Mouse (Mus musculus) G1E (cell line): Measurements from ENCODE around the gene Cpne5. TPM values are rescaled to one million over a fixed set of nuclear protein-coding genes. Genes with fewer than 3 reads are reported as not detected.

Experiments
- ATAC-seq: 2 replicates; pipeline ENCODE4 v1.8.0; 2016; ENCODE audit warnings: mild to moderate bottlenecking; ENCODE audit not compliant: insufficient number of reproducible peaks, poor library complexity, low FRiP score, severe bottlenecking; ENCODE audit errors: extremely low read depth
- DNase-seq: peaks from one replicate; pipeline ENCODE4 v3.0.0; 2012; ENCODE audit warnings: low spot score
- H3K27me3 ChIP-seq: 2 replicates; pipeline ENCODE4 v1.6.1; 2012; ENCODE audit warnings: mild to moderate bottlenecking, low read length, inconsistent platforms; ENCODE audit not compliant: insufficient read depth
- H3K36me3 ChIP-seq: replicated peaks from 2 replicates; pipeline ENCODE3; 2012; ENCODE audit warnings: mild to moderate bottlenecking, inconsistent platforms
- H3K4me1 ChIP-seq: 2 replicates; pipeline ENCODE4 v1.6.1; 2012; ENCODE audit warnings: low read depth, low read length, inconsistent platforms, mixed read lengths; ENCODE audit not compliant: insufficient read depth
- H3K4me3 ChIP-seq: 2 replicates; pipeline ENCODE4 v1.5.1; 2012; ENCODE audit warnings: low read depth, mild to moderate bottlenecking, inconsistent platforms, low read length, moderate library complexity, mixed read lengths
- H3K9me3 ChIP-seq: replicated peaks from 2 replicates; pipeline ENCODE4 v1.6.1; 2012; ENCODE audit warnings: inconsistent platforms
- CTCF ChIP-seq: IDR thresholded peaks from 2 replicates; pipeline ENCODE4 v1.5.1; 2012; ENCODE audit warnings: low read depth, low read length, inconsistent platforms, mixed read lengths
- GATA1 ChIP-seq: IDR thresholded peaks from 2 replicates; pipeline ENCODE4 v1.6.1; 2012; ENCODE audit warnings: borderline replicate concordance, low read length, inconsistent platforms, mixed read lengths
- GATA2 ChIP-seq: IDR thresholded peaks from 2 replicates; pipeline ENCODE4 v1.6.1; 2012; ENCODE audit warnings: low read depth, low read length, inconsistent platforms, borderline replicate concordance
- POLR2AphosphoS5 ChIP-seq: IDR thresholded peaks from 2 replicates; pipeline ENCODE4 v1.6.1; 2012; ENCODE audit warnings: low read depth, low read length, inconsistent platforms; ENCODE audit not compliant: insufficient replicate concordance
- TAL1 ChIP-seq: conservative IDR thresholded peaks from 2 replicates; pipeline ENCODE4 v1.6.1; 2012; ENCODE audit warnings: low read depth, low read length, inconsistent platforms, mixed read lengths
- polyA plus RNA-seq: library from polyadenylated mRNA; stranded (reverse); fragments of >175 nt; gene quantifications from 2 replicates; pipeline ENCODE4 v1.2.3, GENCODE M21; 2012
- total RNA-seq, 2 experiments: library from RNA; stranded (forward) in 1 of 2; stranded (reverse) in 1 of 2; fragments of 200-1000 nt in 1 of 2; fragments of >200 nt in 1 of 2; fragmentation: Nextera tagmentation in 1 of 2; gene quantifications; 2 replicates each; pipeline ENCODE4 v1.2.3; 2014 to 2017

Cpne5 gene
- total and polyA plus RNA-seq, 3 experiments, result 0.71 to 21.0 (median 2.1) TPM

DNA sequence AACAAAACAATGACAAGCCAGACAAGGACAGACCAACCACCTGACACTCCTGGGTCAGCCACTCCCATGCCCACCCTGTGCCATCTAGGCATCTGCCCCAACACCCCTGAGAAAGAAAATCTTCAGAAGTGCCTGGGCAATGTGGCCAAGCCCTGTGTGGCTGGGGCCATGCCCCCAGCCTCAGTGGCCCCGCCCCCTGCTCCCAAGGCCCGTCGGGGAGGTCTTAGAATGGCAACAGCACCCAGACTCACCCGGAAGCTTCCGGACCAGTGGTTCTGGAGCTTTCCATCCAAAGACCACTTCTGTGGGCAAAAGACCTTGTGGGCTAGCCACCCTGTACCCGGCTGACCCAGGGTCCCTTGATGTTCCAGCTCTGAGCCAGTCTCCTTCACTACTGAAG is 35.4 kb downstream of the Cpne5 start:
- Histone ChIP-seq H3K4me1 (no peaks in the 10 kb centered on the region), H3K27me3 (peaks cover 54% of the 10 kb centered on the region), H3K9me3 (0 out of 2 replicates have a peak, but pooled peaks cover 2% of the 10 kb centered on the region), H3K36me3 (no peaks in the 10 kb centered on the region), H3K4me3 (no peak overlapping the region)
- TF ChIP-seq CTCF (no peak), POLR2AphosphoS5 (no peak), GATA2 (no peak), TAL1 (no peak), GATA1 (no peak)
- ATAC-seq, result no peak
- DNase-seq, result no peak

DNA sequence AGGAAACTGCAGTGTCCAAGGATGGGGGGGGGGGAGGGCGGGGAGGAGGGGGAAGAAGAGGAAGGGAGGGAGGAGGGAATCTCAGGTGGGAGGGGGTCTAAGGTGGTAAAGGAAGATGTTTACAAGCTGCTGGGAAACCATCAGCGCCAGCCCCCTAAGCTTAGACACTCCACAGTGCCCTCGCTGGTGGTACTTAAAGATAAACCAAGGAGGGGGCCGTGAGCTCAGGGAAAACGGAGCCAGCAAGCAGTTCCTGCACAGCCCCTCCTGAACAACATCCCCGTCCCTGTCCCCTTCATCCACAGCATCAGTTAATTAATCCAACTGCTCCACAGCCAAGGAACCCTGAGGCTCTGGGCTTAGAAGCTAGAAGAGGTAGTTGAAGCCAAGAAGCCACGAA is 38.1 kb downstream of the Cpne5 start:
- no peak for DNase-seq
- TF ChIP-seq TAL1 (no peak), POLR2AphosphoS5 (no peak), GATA1 (no peak)
- Histone ChIP-seq H3K4me3 (no peak overlapping the region), H3K9me3 (0 out of 2 replicates have a peak, but pooled peaks cover 2% of the 10 kb centered on the region), H3K36me3 (no peaks in the 10 kb centered on the region), H3K27me3 (peaks cover 52% of the 10 kb centered on the region), H3K4me1 (peaks cover 3% of the 10 kb centered on the region; the same call in 1 of the 2 replicates)
- no peak for ATAC-seq

DNA sequence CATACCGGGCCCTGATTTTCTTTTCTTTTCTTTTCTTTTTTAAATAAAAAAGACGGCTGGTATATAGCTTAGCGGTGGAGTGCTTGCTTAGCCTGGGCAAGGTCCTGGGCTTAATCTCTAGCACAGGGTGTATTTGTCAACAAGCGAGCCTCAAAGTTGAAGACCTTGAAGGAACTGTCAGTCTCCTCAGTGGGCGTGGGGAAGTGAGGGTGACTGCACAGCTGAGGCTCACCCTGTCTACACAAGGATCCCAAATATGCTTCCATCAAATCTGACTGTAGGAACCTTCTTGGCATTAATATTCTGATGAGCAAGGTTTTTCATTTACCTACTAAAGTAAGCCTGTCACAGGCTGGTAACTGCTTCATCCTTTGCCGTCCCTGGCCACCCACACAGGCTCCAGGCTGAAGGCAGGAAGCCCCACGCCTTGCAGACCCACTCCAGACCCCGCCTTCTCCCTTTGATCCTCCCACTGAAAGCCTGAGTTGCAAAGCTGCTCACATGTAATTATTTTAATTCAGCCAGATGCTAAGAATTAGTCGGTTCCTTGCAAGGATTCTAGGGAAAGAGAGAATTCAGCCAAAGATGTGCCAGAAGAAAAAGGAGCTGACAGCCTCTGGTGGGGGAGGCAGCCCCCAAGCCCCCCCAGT is 38.7 kb downstream of the Cpne5 start:
- Histone ChIP-seq H3K9me3 (0 out of 2 replicates have a peak, but pooled peaks cover 2% of the 10 kb centered on the region), H3K4me1 (peaks cover 3% of the 10 kb centered on the region; the same call in 1 of the 2 replicates), H3K36me3 (no peaks in the 10 kb centered on the region), H3K4me3 (no peak overlapping the region), H3K27me3 (peaks cover 46% of the 10 kb centered on the region)
- TF ChIP-seq GATA1, result no peak
- no peak for TF ChIP-seq TAL1
- no peak for TF ChIP-seq POLR2AphosphoS5
- no peak for TF ChIP-seq CTCF
- TF ChIP-seq GATA2, result no peak
- DNase-seq (no peak), ATAC-seq (no peak)

DNA sequence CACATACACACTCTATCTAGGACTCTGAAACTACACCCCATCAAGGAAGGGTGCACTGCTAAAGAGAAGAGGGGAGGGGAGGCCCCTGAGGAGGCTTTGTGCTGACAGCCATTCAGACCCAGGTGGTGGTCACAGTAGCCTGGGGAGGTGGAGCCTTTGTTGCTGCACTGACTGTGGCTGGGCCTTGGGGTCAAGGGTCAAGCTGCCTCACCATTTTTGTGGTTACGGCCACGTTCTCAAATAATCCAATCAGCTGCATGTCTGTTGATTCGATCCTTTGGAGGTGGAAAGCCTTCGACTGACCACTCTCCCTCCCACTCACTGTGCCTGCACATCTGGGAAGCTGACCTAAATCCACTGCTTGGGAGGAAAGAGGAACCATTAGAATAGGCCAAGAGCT is 42.4 kb downstream of the Cpne5 start:
- Histone ChIP-seq H3K4me1 (peaks cover 18% of the 10 kb centered on the region), H3K4me3 (no peak overlapping the region), H3K27me3 (peaks cover 25% of the 10 kb centered on the region), H3K9me3 (0 out of 2 replicates have a peak, but pooled peaks cover 2% of the 10 kb centered on the region), H3K36me3 (no peaks in the 10 kb centered on the region)
- TF ChIP-seq GATA2 (no peak), GATA1 (no peak), CTCF (no peak), TAL1 (no peak), POLR2AphosphoS5 (no peak)
- no peak for ATAC-seq
- DNase-seq, result no peak

DNA sequence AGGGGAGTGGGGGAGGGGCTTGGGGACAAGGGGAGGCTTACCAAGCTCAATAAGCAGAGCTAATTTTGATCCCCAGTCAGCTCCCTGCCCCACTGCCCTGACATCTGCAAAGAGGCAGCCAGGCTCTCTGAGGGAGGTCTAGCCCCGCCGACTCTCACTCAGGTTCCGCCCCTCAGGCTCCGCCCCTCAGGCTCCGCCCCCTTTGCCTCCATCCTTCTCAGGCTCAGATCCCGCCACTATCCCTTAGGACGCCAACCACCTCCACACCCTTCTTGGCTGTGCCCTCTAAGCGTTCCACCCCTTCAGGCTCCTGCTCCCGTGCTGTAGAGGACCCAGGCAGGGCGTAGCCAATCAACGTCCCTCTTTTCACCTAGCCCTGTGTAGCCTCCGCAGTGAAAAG is 49.0 kb downstream of the Cpne5 start:
- ATAC-seq, result no peak
- DNase-seq, result no peak
- no peak for TF ChIP-seq TAL1
- no peak for TF ChIP-seq POLR2AphosphoS5
- no peak for TF ChIP-seq GATA1
- TF ChIP-seq GATA2, result no peak
- Histone ChIP-seq H3K4me1 (peaks cover 36% of the 10 kb centered on the region), H3K36me3 (no peaks in the 10 kb centered on the region), H3K9me3 (no peaks in the 10 kb centered on the region), H3K27me3 (peaks cover 43% of the 10 kb centered on the region), H3K4me3 (no peak overlapping the region)

DNA sequence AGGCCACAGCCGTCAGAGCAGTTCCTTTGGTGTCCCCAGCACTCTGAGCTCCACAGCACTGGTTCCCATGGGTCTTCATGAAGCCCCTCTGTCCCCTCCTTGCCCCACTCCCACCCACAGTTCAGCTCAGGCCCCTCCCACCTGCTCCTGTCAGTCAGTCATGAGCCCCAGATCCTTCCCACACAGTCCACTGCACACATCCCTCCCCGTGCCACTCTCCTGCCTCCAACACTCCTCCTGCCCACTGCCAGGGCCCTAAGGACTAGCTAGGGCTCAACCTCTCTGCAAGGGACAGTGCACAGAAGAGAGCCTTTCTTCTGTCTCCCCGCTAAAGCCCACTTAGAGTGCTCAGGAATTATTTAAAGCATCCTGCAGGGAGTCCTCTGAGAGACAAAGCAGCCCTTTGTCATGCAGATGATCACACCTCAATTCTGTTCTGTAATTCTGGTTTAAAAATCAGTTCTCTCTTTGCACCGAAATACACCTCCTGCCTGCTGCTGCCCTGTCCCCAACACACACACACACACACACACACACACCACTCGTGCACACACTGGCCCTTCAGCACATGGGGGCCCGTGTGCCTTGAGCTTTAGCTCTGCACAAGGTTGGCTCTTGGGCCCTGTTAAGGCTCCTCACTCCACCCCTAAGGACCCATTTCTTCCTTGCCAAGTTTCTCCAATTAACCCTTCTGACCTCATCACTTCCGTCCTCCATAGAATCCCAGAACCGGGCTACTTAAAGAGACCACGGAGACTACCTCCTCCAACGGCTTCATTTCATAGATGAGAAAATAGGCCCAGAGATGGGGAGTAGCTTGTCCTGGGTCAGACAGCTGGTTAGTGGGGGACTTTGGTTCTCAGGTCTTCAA is 50.7 kb downstream of the Cpne5 start:
- Histone ChIP-seq H3K36me3 (no peaks in the 10 kb centered on the region), H3K4me1 (peaks cover 37% of the 10 kb centered on the region), H3K27me3 (peaks cover 58% of the 10 kb centered on the region), H3K9me3 (no peaks in the 10 kb centered on the region), H3K4me3 (no peak overlapping the region)
- no peak for TF ChIP-seq CTCF
- TF ChIP-seq POLR2AphosphoS5, result no peak
- TF ChIP-seq TAL1, result no peak
- TF ChIP-seq GATA2, result no peak
- TF ChIP-seq GATA1, result no peak
- DNase-seq (no peak), ATAC-seq (no peak)
